Mouse (Mus musculus): ENCODE data around the gene Ivd.
A peak's percentile ranks its signal among the peaks of the same experiment; 100 is the strongest.

Gene Ivd

GRCm38 (mm10) chr2:118882840-118883679 lies 21.3 kb downstream of the Ivd start:
- DNase-seq (ENCODE audit: low spot score): peak; percentile 95

DNA sequence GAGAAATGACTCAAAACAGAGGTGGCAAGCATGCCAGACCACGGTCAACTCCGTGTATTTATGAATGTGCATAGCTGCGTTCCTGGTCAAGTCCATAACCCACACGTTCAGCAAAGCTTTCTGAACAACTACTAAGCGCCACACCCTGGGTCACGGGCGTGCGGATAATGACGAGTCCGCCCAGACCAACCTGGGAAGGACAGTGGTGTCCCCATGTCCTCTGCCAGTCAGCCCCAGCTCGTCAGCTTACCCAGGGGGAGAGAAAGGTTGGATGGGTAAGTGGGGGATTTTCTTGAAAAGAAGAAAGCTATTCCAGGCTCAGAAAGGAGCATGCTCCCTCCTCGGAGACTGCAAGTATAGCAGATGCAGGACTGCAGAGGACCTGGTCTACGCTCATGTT lies 25.7 kb downstream of the Ivd start:
- DNase-seq (ENCODE audit: low spot score): no peak

- DNase-seq (ENCODE audit: low spot score): no peak
These were observed 26.2 kb downstream of the Ivd start for GRCm38 (mm10) chr2:118887845-118888548.

GRCm38 (mm10) chr2:118891173-118891572 lies 29.4 kb downstream of the Ivd start:
- DNase-seq (ENCODE audit: low spot score): no peak

DNA sequence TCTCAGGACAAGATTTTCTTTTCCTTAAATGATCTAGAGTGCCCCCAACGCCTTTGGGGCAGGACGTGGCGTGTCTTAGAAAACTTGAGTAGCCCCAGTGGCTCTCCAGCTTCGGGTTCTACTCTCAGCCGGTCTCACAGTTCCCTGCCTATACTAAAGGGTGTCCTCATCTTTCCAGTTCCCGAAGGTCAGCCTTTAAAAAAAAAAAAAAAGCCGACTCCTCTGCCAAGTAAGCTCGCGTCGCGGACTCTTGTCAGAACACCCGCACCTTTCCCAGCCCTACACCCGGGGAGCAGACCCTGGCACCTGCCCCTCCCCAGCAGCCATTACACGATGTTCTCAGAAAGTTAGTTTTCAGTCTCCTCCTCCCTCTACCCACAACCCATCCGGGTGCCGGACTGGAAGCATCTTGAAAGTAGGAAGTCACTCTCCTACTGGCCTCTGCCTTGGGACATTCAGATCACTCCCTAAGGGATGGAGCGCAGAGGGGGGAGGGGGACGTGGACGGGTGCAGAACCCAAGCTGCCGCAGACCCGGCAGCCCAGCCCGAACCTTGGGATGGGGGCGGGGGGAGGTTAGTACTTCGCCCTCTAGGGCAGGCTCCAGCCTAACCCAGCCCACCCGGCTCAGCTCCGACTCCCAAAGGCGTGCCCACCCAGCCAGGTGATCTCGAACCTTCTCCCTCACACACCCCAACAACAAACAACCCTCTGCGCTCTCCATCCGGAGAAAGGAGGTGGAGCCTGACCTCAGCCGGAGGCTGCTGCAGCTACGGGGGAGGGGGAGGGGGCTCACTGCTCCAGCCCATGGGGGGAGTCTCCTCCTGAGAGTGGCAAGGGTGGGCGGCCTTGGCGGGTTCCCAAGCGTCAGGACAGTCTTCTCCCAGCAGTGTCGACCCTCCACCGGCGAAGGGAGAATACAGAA lies 34.5 kb downstream of the Ivd start:
- peak; percentile 77 for DNase-seq (ENCODE audit: low spot score)

- peak; percentile 57 for DNase-seq (ENCODE audit: low spot score)
These were observed 35.1 kb downstream of the Ivd start for GRCm38 (mm10) chr2:118896914-118897291.

- no peak for DNase-seq (ENCODE audit: low spot score)
These were observed 35.6 kb downstream of the Ivd start for GRCm38 (mm10) chr2:118897392-118897791.

GRCm38 (mm10) chr2:118897808-118898207 lies 36.1 kb downstream of the Ivd start:
- DNase-seq (ENCODE audit: low spot score): no peak

- no peak for DNase-seq (ENCODE audit: low spot score)
These were observed 37.0 kb downstream of the Ivd start for GRCm38 (mm10) chr2:118898771-118899170.

GRCm38 (mm10) chr2:118899306-118899705 lies 37.6 kb downstream of the Ivd start:
- DNase-seq (ENCODE audit: low spot score): no peak

DNA sequence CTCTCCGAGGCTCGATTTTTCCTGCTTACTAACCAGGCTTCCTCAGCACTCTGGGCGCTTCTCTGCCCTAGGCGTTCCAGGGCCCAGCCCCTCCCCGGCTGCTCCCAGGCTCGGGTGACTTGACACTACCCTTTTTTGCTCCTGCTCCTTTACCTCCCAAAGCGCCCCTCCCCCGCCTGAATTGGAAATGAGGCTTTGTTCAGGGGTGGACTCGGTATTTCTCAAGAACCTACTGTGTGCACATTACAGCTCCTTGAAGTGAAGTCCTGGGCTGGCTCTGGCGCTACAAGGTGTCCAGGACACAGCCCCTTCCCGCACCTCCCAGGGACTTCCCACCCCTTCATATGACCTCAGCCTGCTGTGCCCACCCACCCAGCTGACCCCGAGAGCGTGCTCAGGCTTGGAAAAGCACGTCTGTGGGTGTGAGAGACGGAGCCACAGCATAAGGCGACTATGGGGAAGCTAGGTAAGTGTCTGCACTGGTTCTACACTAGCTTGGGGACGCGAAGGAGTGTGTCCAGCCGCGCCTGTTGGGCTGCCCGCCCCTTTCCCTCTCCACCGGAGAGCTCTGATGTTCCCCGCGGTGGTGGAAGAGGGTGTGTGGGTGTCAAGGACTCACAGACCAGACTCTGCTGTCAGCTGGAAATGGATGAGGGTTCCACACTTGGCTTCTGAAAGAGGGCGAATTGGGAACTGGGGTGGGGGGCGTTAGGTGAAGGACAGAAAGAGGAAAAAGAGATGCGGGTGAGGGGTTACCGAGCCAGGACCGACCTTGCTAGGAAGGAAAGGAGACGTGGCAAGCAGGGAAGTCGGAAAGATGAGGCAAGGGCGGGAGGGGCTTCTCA lies 38.4 kb downstream of the Ivd start, which contains the start of gene Bahd1:
Gene Bahd1, plus strand, starts transcription at position 397 of the 845 bp plus-strand sequence.
- DNase-seq (ENCODE audit: low spot score): peak; percentile 75

DNA sequence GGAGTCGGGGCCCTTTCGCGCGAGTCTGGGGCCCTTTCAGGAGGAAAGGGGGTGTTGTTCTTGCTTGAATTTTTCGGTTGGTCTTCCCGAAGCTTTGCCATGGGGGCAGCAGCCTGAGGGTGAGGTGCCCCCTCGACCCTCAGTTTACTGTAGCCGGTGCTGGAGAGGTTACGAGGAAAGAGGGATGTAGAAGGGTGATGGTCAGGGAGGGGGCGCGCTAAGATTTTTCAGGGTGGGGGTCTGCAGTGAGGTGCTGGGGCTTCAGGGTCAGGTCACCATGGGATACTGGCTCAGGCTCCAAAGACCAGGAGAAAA lies 39.0 kb downstream of the Ivd start:
- no peak for DNase-seq (ENCODE audit: low spot score)

GRCm38 (mm10) chr2:118901175-118902031 lies 39.6 kb downstream of the Ivd start:
- DNase-seq (ENCODE audit: low spot score): peak; percentile 98

- peak; percentile 70 for DNase-seq (ENCODE audit: low spot score)
These were observed 40.6 kb downstream of the Ivd start for GRCm38 (mm10) chr2:118902051-118903025.

DNA sequence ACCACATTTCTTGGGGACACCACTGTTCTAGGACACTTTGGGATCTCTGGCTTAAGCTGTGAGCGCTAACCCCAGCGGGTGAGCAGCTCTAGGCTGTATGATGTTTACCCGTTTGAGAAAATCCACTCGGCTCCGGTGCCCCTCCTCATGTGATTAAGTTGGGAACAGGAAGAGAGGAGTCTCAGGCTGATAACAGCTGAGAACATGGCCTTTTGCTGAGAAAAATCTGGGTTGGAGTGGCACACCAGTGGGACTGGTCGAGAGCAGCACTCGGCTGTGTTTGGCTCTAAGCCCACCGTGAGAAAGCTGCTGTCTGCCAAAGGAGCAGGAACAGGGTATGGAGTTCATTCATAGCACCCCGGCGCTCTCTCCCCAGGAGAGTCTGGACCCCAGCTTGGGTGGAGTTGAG lies 41.6 kb downstream of the Ivd start:
- peak; percentile 49 for DNase-seq (ENCODE audit: low spot score)

- DNase-seq (ENCODE audit: low spot score): no peak
These were observed 43.8 kb downstream of the Ivd start for GRCm38 (mm10) chr2:118905433-118906117.

- no peak for DNase-seq (ENCODE audit: low spot score)
These were observed 44.4 kb downstream of the Ivd start for GRCm38 (mm10) chr2:118906118-118906492.

- no peak for DNase-seq (ENCODE audit: low spot score)
These were observed 46.0 kb downstream of the Ivd start for GRCm38 (mm10) chr2:118907781-118908180.

DNA sequence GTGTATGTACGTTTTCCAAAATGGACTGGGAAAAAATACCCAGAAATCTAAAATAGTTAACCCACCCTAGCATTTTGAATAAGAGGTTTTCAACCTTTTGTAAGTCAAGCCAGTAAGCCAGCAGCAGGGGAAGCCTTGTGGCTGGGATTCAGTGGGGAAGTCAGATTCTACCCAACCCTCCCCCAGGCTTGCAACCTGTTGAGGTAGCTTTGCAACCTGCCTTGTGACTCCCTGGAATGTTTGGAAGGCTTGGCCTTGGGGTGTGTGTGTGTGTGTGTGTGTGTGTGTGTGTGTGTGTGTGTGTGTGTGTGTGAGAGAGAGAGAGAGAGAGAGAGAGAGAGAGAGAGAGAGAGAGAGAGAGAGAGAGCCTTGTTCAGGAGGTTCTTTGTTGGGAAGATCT lies 47.4 kb downstream of the Ivd start:
- no peak for DNase-seq (ENCODE audit: low spot score)

All from testis, postnatal 10 days (tissue).